Comparison of ENCODE assay signal across 20 mouse cellular contexts in genomic region chr1:163158491-163158890, GRCm38 (mm10).
"Had no signal": no experiment of that assay in that cellular context is flagged by ENCODE, and none has a peak within 500 bp of the region (broad histone marks: within the 10 kb centered on the region; RNA-seq: fewer than 3 reads in every experiment).

No protein-coding gene starts in this region.

- H3K9ac ChIP-seq: liver, embryonic 15.5 days; liver, postnatal 0 days; lung, embryonic 15.5 days; midbrain, embryonic 12.5 days; neural tube, embryonic 13.5 days; neural tube, embryonic 15.5 days had no signal

- DNase-seq: liver, postnatal 0 days; lung, adult 2 months; lung, postnatal 14 days; retina, postnatal 1 day; right cerebral cortex, adult 18-20 months; right cerebral cortex, postnatal 25 days; right cerebral cortex, postnatal 4 days; spleen, adult 18-20 months; thymus, adult 18-20 months; thymus, postnatal 14 days; thymus, postnatal 36 days had no signal

- H3K4me2 ChIP-seq: liver, embryonic 15.5 days; lung, embryonic 15.5 days; midbrain, embryonic 12.5 days; neural tube, embryonic 13.5 days; neural tube, embryonic 15.5 days had no signal

- ATAC-seq: liver, postnatal 0 days; midbrain, embryonic 16.5 days had no signal

- H3K4me1 ChIP-seq: liver, embryonic 15.5 days; lung, embryonic 15.5 days; megakaryocyte, embryonic 14.5 days; midbrain, embryonic 12.5 days; neural tube, embryonic 13.5 days; neural tube, embryonic 15.5 days had no signal

- H3K36me3 ChIP-seq: liver, embryonic 15.5 days; lung, embryonic 15.5 days; midbrain, embryonic 12.5 days; neural tube, embryonic 13.5 days; neural tube, embryonic 15.5 days had no signal

- H3K9me3 ChIP-seq: liver, embryonic 15.5 days; lung, embryonic 15.5 days; megakaryocyte, embryonic 14.5 days; midbrain, embryonic 12.5 days; neural tube, embryonic 13.5 days; neural tube, embryonic 15.5 days had no signal

- H3K27ac ChIP-seq: liver, embryonic 15.5 days; lung, embryonic 15.5 days; macrophage; midbrain, embryonic 12.5 days; neural tube, embryonic 13.5 days; neural tube, embryonic 15.5 days had no signal

- H3K4me3 ChIP-seq: liver, embryonic 15.5 days; lung, embryonic 15.5 days; megakaryocyte, embryonic 14.5 days; midbrain, embryonic 12.5 days; myocyte; neural tube, embryonic 13.5 days; neural tube, embryonic 15.5 days had no signal

- H3K27me3 ChIP-seq: liver, embryonic 15.5 days; lung, embryonic 15.5 days; megakaryocyte, embryonic 14.5 days; midbrain, embryonic 12.5 days; neural tube, embryonic 13.5 days; neural tube, embryonic 15.5 days had no signal
